Mouse (Mus musculus) cerebellum, adult 2 months (tissue): ENCODE data around the gene Spp1.

Source experiments
- CTCF ChIP-seq: fragments of 200-500 bp; IDR thresholded peaks from 2 replicates; pipeline ENCODE4 v1.5.1; 2011; ENCODE audit warnings: low read depth, mild to moderate bottlenecking, control low read depth, low read length, moderate library complexity, borderline replicate concordance; ENCODE audit not compliant: insufficient read depth
- POLR2A ChIP-seq: fragments of 200-500 bp; IDR thresholded peaks from 2 replicates; pipeline ENCODE4 v1.6.1; 2011; ENCODE audit warnings: low read length, control low read depth, borderline replicate concordance; ENCODE audit not compliant: insufficient read depth

- TF ChIP-seq POLR2A (no peak), CTCF (no peak)
Observed at GRCm38 (mm10) chr5:104436406-104437076, 1.6 kb downstream of the Spp1 start.
